ENCODE assay signal across 11 mouse cellular contexts in the genomic region with DNA sequence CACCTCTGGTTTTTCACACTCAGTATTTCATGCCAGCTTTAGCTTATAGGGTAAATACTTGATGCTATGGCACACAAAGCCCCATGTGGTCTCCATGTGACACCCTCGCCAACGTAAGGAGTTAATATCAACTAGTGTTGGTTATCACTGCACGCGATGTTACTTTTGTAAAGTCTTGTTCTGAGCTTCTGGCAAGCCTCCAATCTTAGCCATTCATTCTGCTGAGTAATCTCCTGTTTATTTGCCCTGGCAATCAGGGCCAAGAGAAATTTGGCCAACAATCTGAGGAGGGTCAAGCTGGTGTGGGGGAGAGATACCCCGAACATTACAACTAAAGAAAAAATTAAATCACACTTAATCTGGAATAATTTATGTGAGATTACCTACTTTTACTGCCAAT.
A peak's percentile ranks its signal among the peaks of the same experiment; 100 is the strongest.
DNase-seq lines count a peak whose midpoint lies in the region.
"Had no signal": no experiment of that assay in that cellular context is flagged by ENCODE, and none has a peak within 500 bp of the region (broad histone marks: within the 10 kb centered on the region; RNA-seq: fewer than 3 reads in every experiment).

No protein-coding gene starts in this region.

- DNase-seq in adrenal gland, adult (ENCODE audit: inconsistent age in 2 of 2, low spot score in 1 of 2) = peak; percentile 31 to 80
- no peak for DNase-seq in adrenal gland, adult 8-10 months
- DNase-seq in kidney, adult 11 months = peak; percentile 8
- no peak for DNase-seq in kidney, postnatal 4 days
- DNase-seq in testis, postnatal 14 days (ENCODE audit: low spot score) = peak; percentile 61
- DNase-seq in testis, postnatal 10 days (ENCODE audit: low spot score) = no peak
- peak; percentile 40 for DNase-seq in lung, postnatal 36 days
- DNase-seq in gastrocnemius, adult 8-10 months (ENCODE audit: low spot score in 2 of 2) = no peak
- DNase-seq: liver, postnatal 0 days; retina, postnatal 1 day; thymus, postnatal 25 days had no signal

Comparison
In these comparisons a context has a peak if more than half of its experiments do, and no peak if none do; other contexts are left out.
1. DNase-seq: peak in adrenal gland, adult (2 of 2), kidney, adult 11 months (single experiment), testis, postnatal 14 days (single experiment) and lung, postnatal 36 days (single experiment); none in adrenal gland, adult 8-10 months (single experiment), kidney, postnatal 4 days (0 of 2), testis, postnatal 10 days (single experiment) and gastrocnemius, adult 8-10 months (0 of 2).